In genomic region chr7:34226086-34226485, GRCm38 (mm10) we compare ENCODE assay signal across 12 mouse cellular contexts. TPM values are rescaled to one million over a fixed set of nuclear protein-coding genes. Genes with fewer than 3 reads are reported as not detected.
DNase-seq lines count a peak whose midpoint lies in the region; ATAC-seq and TF ChIP-seq lines count a peak whose summit lies in the region.
"Had no signal": no experiment of that assay in that cellular context is flagged by ENCODE, and none has a peak within 500 bp of the region (broad histone marks: within the 10 kb centered on the region; RNA-seq: fewer than 3 reads in every experiment).

No protein-coding gene starts in this region.

- 0 out of 2 replicates have a peak overlapping the region, but pooled peaks have one; percentile 11 for H3K27ac ChIP-seq in left cerebral cortex, adult 2 months
- H3K27ac ChIP-seq: limb, embryonic 12.5 days had no signal

- H3K79me2 ChIP-seq in myocyte (ENCODE audit: control insufficient read depth, insufficient read depth) = peaks cover 64% of the 10 kb centered on the region

- H3K27me3 ChIP-seq in myocyte (ENCODE audit: control insufficient read depth, insufficient read depth, insufficient read length) = no peaks in the 10 kb centered on the region
- H3K27me3 ChIP-seq: limb, embryonic 12.5 days had no signal

- H3K4me2 ChIP-seq in myocyte (ENCODE audit: low read depth) = peak overlapping the region; percentile 74
- H3K4me2 ChIP-seq: limb, embryonic 12.5 days had no signal

- no peak overlapping the region for H3ac ChIP-seq in myocyte (ENCODE audit: control insufficient read depth, insufficient read length)

- peak overlapping the region; percentile 17 for H3K4me3 ChIP-seq in left cerebral cortex, adult 2 months
- H3K4me3 ChIP-seq in myocyte = no peak overlapping the region
- H3K4me3 ChIP-seq: limb, embryonic 12.5 days had no signal

- intact Hi-C loops in left cerebral cortex, adult 2 months (cut with DNase I) = no loop called here
- intact Hi-C loops in left cerebral cortex, postnatal 10 days (cut with DNase I) = no loop called here

- peak; percentile 50 for DNase-seq in gastrocnemius, adult 18-20 months (ENCODE audit: low spot score)
- no peak for DNase-seq in gastrocnemius, postnatal 25 days
- peak in 1 of 2 experiments; percentile 41 for DNase-seq in left cerebral cortex, adult 2 months (ENCODE audit: extremely low spot score in 1 of 2, low spot score in 2 of 2)
- no peak for DNase-seq in left cerebral cortex, postnatal 10 days (ENCODE audit: extremely low spot score in 1 of 2, low spot score in 2 of 2)
- DNase-seq in kidney, adult 8-10 months = peak; percentile 29 to 35
- no peak for DNase-seq in spleen, postnatal 36 days (ENCODE audit: low spot score in 2 of 2)
- DNase-seq: embryo, embryonic 11 days had no signal

- no peak for TF ChIP-seq CTCF in left cerebral cortex, adult 2 months (IDR thresholded peaks at IDR 0.05)

- H3K36me3 ChIP-seq in myocyte (ENCODE audit: control insufficient read depth, insufficient read depth) = peaks cover 26% of the 10 kb centered on the region

- TF ChIP-seq POLR2A in myocyte (IDR thresholded peaks at IDR 0.05; ENCODE audit: insufficient read length, low read depth) = no peak

- ATAC-seq in erythroid progenitor cell, adult 5-6 weeks (replicated peaks; ENCODE audit: low FRiP score, poor library complexity, severe bottlenecking) = no peak

TF ChIP-seq in myocyte, 11 proteins besides CTCF, POLR2A, EP300 and RAD21:
- no peak for TF ChIP-seq TCF12 (IDR thresholded peaks at IDR 0.05; ENCODE audit: insufficient read depth, poor library complexity, severe bottlenecking)
- no peak for TF ChIP-seq CEBPB (IDR thresholded peaks at IDR 0.05; ENCODE audit: insufficient read depth, poor library complexity, severe bottlenecking)
- no peak for TF ChIP-seq E2F4 (IDR thresholded peaks at IDR 0.05; ENCODE audit: insufficient read depth)
- TF ChIP-seq REST (IDR thresholded peaks at IDR 0.05; ENCODE audit: insufficient read depth, insufficient read length) = no peak
- TF ChIP-seq USF1 (IDR thresholded peaks at IDR 0.05; ENCODE audit: low read depth) = no peak
- no peak for TF ChIP-seq MAX (IDR thresholded peaks at IDR 0.05; ENCODE audit: low read depth)
- TF ChIP-seq TCF3 (IDR thresholded peaks at IDR 0.05; ENCODE audit: insufficient read length, low read depth) = no peak
- TF ChIP-seq SRF (IDR thresholded peaks at IDR 0.05; ENCODE audit: control insufficient read depth, insufficient read length, low read depth) = no peak
- TF ChIP-seq POLR2AphosphoS2 (IDR thresholded peaks at IDR 0.05; ENCODE audit: insufficient read length, low read depth) = no peak
- TF ChIP-seq MYOG (IDR thresholded peaks at IDR 0.05; ENCODE audit: control insufficient read depth in 1 of 3, insufficient read depth in 1 of 3, insufficient read length in 2 of 3, low read depth in 2 of 3) = no peak
- TF ChIP-seq MYOD1 (IDR thresholded peaks at IDR 0.05; ENCODE audit: control insufficient read depth in 1 of 3, insufficient read length in 2 of 3, low read depth in 2 of 3) = no peak

RNA-seq across cellular contexts. Expression of gene Gpi1, which starts 4.0 kb away (rescaled TPM):
- 100 to 1,000 TPM; 946 to 968 TPM for total RNA-seq in gastrocnemius, adult 18-20 months (2021)
- total RNA-seq in gastrocnemius, postnatal 25 days (2021) = 1,000 to 10,000 TPM in 1 of 2 experiments, 100 to 1,000 TPM in 1; 948 to 1,062 TPM
- total RNA-seq in left cerebral cortex, adult 2 months (2021) = 100 to 1,000 TPM; 642 to 716 TPM
- 100 to 1,000 TPM; 577 to 619 TPM for total RNA-seq in left cerebral cortex, postnatal 10 days (2021)
- polyA plus RNA-seq in myocyte (2012; fragmentation: generic; extraction: Trizol) = 671 TPM
- 91.5 and 119 TPM in 2 replicates for total RNA-seq in erythroid progenitor cell, adult 5-6 weeks (2015; ENCODE audit: low replicate concordance)
- 60.7 and 90.5 TPM in 2 replicates for total RNA-seq in erythroid progenitor cell, adult 5-6 weeks (2017; ENCODE audit: low replicate concordance)

RNA-seq across cellular contexts. Expression of gene Gm6096, which starts 24.8 kb away (rescaled TPM):
- total RNA-seq in gastrocnemius, adult 18-20 months (2021) = not detected
- total RNA-seq in gastrocnemius, postnatal 25 days (2021) = not detected
- not detected for total RNA-seq in left cerebral cortex, adult 2 months (2021)
- total RNA-seq in left cerebral cortex, postnatal 10 days (2021) = not detected
- polyA plus RNA-seq in myocyte (2012; fragmentation: generic; extraction: Trizol) = 0.13 TPM
- total RNA-seq in erythroid progenitor cell, adult 5-6 weeks (2015; ENCODE audit: low replicate concordance) = not detected in 2 replicates
- 3.3 TPM in 1 of 2 replicates, not detected in the other for total RNA-seq in erythroid progenitor cell, adult 5-6 weeks (2017; ENCODE audit: low replicate concordance)
- total RNA-seq: midbrain, postnatal 0 days had no signal
- polyA plus RNA-seq: frontal cortex, adult 2 months; midbrain, postnatal 0 days had no signal

RNA-seq across cellular contexts. Expression of gene Pdcd2l, which starts 29.6 kb away (rescaled TPM):
- total RNA-seq in gastrocnemius, adult 18-20 months (2021) = 10 to 100 TPM; 13.7 to 15.0 TPM
- 10 to 100 TPM; 14.3 to 15.9 TPM for total RNA-seq in gastrocnemius, postnatal 25 days (2021)
- total RNA-seq in left cerebral cortex, adult 2 months (2021) = 10 to 100 TPM; 23.8 to 26.9 TPM
- 10 to 100 TPM; 24.9 to 28.9 TPM for total RNA-seq in left cerebral cortex, postnatal 10 days (2021)
- polyA plus RNA-seq in myocyte (2012; fragmentation: generic; extraction: Trizol) = 48.4 TPM
- total RNA-seq in erythroid progenitor cell, adult 5-6 weeks (2015; ENCODE audit: low replicate concordance) = 8.3 and 26.0 TPM in 2 replicates
- total RNA-seq in erythroid progenitor cell, adult 5-6 weeks (2017; ENCODE audit: low replicate concordance) = 2.0 and 15.0 TPM in 2 replicates

RNA-seq across cellular contexts. Expression of gene Uba2, which starts 56.7 kb away (rescaled TPM):
- total RNA-seq in gastrocnemius, adult 18-20 months (2021) = 10 to 100 TPM; 32.8 to 37.1 TPM
- total RNA-seq in gastrocnemius, postnatal 25 days (2021) = 10 to 100 TPM; 32.4 to 36.7 TPM
- 10 to 100 TPM; 89.2 to 93.5 TPM for total RNA-seq in left cerebral cortex, adult 2 months (2021)
- total RNA-seq in left cerebral cortex, postnatal 10 days (2021) = 10 to 100 TPM; 77.3 to 80.7 TPM
- polyA plus RNA-seq in myocyte (2012; fragmentation: generic; extraction: Trizol) = 48.7 TPM
- 86.9 and 130 TPM in 2 replicates for total RNA-seq in erythroid progenitor cell, adult 5-6 weeks (2015; ENCODE audit: low replicate concordance)
- total RNA-seq in erythroid progenitor cell, adult 5-6 weeks (2017; ENCODE audit: low replicate concordance) = 52.3 and 91.5 TPM in 2 replicates

Comparison
In these comparisons a context has a peak if more than half of its experiments do, and no peak if none do; other contexts are left out.
1. DNase-seq: peak in gastrocnemius, adult 18-20 months (single experiment) and kidney, adult 8-10 months (2 of 2); none in gastrocnemius, postnatal 25 days (single experiment), left cerebral cortex, postnatal 10 days (0 of 2) and spleen, postnatal 36 days (0 of 2).
2. RNA of gene Gpi1, which starts 4.0 kb away (total RNA-seq): 948 to 1,062 TPM in gastrocnemius, postnatal 25 days, 946 to 968 TPM in gastrocnemius, adult 18-20 months, 642 to 716 TPM in left cerebral cortex, adult 2 months and 577 to 619 TPM in left cerebral cortex, postnatal 10 days; 60.7 to 119 TPM in erythroid progenitor cell, adult 5-6 weeks; every median in the first group is over 4 times any median in the second.